Comparison of ENCODE assay signal across 12 mouse cellular contexts in the genomic region with DNA sequence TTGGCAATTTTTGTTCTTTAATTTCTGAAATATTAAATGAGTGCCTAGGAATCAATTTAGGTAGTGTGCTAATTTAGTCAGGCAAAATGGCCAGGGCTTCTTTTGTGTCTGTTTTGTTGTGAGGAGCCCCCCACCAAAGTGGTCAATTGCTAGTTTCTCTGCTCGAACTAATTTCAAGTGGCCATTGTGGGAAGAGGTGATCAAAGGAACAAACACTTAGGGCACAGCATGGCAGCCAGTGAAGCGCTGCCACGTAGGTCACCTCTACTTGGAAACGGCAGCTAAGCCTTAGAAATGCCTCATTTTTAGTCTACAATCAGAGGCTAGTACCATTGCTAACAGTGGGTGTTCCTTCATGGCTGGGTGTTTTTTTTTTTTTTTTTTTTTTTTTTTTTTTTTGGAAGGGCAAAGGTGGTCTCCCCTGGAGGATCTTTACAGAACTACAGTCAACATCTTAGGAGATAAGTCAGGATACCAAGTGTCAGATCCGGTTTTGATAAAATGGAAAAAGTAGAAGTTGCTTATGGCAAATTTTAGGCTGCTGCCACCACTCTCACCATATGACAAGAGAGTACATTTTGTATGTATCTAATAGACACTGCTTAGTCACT. TPM values are rescaled to one million over a fixed set of nuclear protein-coding genes. Genes with fewer than 3 reads are reported as not detected.
DNase-seq lines count a peak whose midpoint lies in the region; ATAC-seq lines count a peak whose summit lies in the region.
"Had no signal": no experiment of that assay in that cellular context is flagged by ENCODE, and none has a peak within 500 bp of the region (broad histone marks: within the 10 kb centered on the region; RNA-seq: fewer than 3 reads in every experiment).

No protein-coding gene starts in this region.

- H3K9me3 ChIP-seq in kidney, embryonic 15.5 days (replicated peaks): no peaks in the 10 kb centered on the region
- no peaks in the 10 kb centered on the region for H3K9me3 ChIP-seq in midbrain, embryonic 14.5 days (ENCODE audit: control insufficient read depth, low read length)
- H3K9me3 ChIP-seq: liver, embryonic 13.5 days had no signal

- no peak overlapping the region for H3K9ac ChIP-seq in kidney, embryonic 15.5 days
- peak overlapping the region; percentile 18; the same call in 1 of the 2 replicates for H3K9ac ChIP-seq in midbrain, embryonic 14.5 days (replicated peaks; ENCODE audit: low read length)
- H3K9ac ChIP-seq: liver, embryonic 13.5 days had no signal

- H3K4me3 ChIP-seq in kidney, embryonic 15.5 days (replicated peaks): no peak overlapping the region
- peak overlapping the region; percentile 81 for H3K4me3 ChIP-seq in midbrain, embryonic 14.5 days (replicated peaks; ENCODE audit: low read depth, low read length)
- H3K4me3 ChIP-seq: liver, embryonic 13.5 days had no signal

- no peak overlapping the region for H3K27ac ChIP-seq in kidney, embryonic 15.5 days
- no peak overlapping the region for H3K27ac ChIP-seq in midbrain, embryonic 14.5 days (replicated peaks; ENCODE audit: low read depth, low read length)
- H3K27ac ChIP-seq: liver, embryonic 13.5 days had no signal

- no peaks in the 10 kb centered on the region for H3K36me3 ChIP-seq in kidney, embryonic 15.5 days
- no peaks in the 10 kb centered on the region for H3K36me3 ChIP-seq in midbrain, embryonic 14.5 days (ENCODE audit: control insufficient read depth, insufficient read depth, low read length)
- H3K36me3 ChIP-seq: liver, embryonic 13.5 days had no signal

- H3K4me1 ChIP-seq in kidney, embryonic 15.5 days: peaks cover 17% of the 10 kb centered on the region; the same call in 1 of the 2 replicates
- H3K4me1 ChIP-seq in midbrain, embryonic 14.5 days (ENCODE audit: control insufficient read depth, insufficient read depth, low read length): peaks cover 12% of the 10 kb centered on the region
- H3K4me1 ChIP-seq: liver, embryonic 13.5 days had no signal

- DNase-seq in kidney, postnatal 4 days: no peak
- peak; percentile 40 for DNase-seq in embryo, embryonic 10.5 days (ENCODE audit: low spot score)
- DNase-seq in forelimb bud, embryonic 11.5 days (ENCODE audit: low read depth, low spot score): peak; percentile 32
- DNase-seq in midbrain, embryonic 14.5 days: peak; percentile 48
- no peak for DNase-seq in layer of hippocampus, postnatal 10 days (ENCODE audit: low spot score in 2 of 2)
- no peak for DNase-seq in gastrocnemius, postnatal 10 days
- no peak for DNase-seq in spleen, postnatal 4 days (ENCODE audit: low spot score in 2 of 2)
- DNase-seq: cerebellum, adult 2 months; gastrocnemius, postnatal 14 days; liver, embryonic 13.5 days; right cerebral cortex, postnatal 14 days had no signal

- H3K27me3 ChIP-seq in kidney, embryonic 15.5 days: no peaks in the 10 kb centered on the region
- no peaks in the 10 kb centered on the region for H3K27me3 ChIP-seq in midbrain, embryonic 14.5 days (ENCODE audit: control insufficient read depth, insufficient read depth, low read length)

- 40% methylated on average over 5 of the region's 5 CpGs for WGBS in kidney, embryonic 15.5 days
- WGBS in midbrain, embryonic 14.5 days: 17% methylated on average over 5 of the region's 5 CpGs

- no peak for ATAC-seq in kidney, embryonic 15.5 days (replicated peaks; ENCODE audit: low FRiP score)
- no peak for ATAC-seq in midbrain, embryonic 14.5 days (ENCODE audit: low FRiP score, low TSS enrichment)

- 0 out of 2 replicates have a peak overlapping the region, but pooled peaks have one; percentile 89 for H3K4me2 ChIP-seq in kidney, embryonic 15.5 days
- H3K4me2 ChIP-seq in midbrain, embryonic 14.5 days (ENCODE audit: low read length): peak overlapping the region; percentile 78
- H3K4me2 ChIP-seq: liver, embryonic 13.5 days had no signal

RNA-seq across cellular contexts. Expression of a gene that starts 2.8 kb away (rescaled TPM):
- 62.3 and 63.8 TPM in 2 replicates for polyA plus RNA-seq in kidney, embryonic 15.5 days (2015; fragmentation: Nextera tagmentation; extraction: Ambion mirVana)
- polyA plus RNA-seq in midbrain, embryonic 14.5 days (2014; fragmentation: Nextera tagmentation; extraction: Ambion mirVana): 69.2 and 69.8 TPM in 2 replicates
- total RNA-seq in layer of hippocampus, postnatal 10 days (2021): 10 to 100 TPM; 38.0 to 39.3 TPM
- total RNA-seq in gastrocnemius, postnatal 10 days (2021): 10 to 100 TPM; 31.3 to 40.4 TPM

Comparison
In these comparisons a context has a peak if more than half of its experiments do, and no peak if none do; other contexts are left out.
1. DNase-seq: peak in embryo, embryonic 10.5 days (single experiment), forelimb bud, embryonic 11.5 days (single experiment) and midbrain, embryonic 14.5 days (single experiment); none in kidney, postnatal 4 days (0 of 2), layer of hippocampus, postnatal 10 days (0 of 2), gastrocnemius, postnatal 10 days (single experiment) and spleen, postnatal 4 days (0 of 2).